Mouse (Mus musculus) MEL (cell line): Measurements from ENCODE around the gene Usp25.

Source experiments
- CHD1 ChIP-seq: IDR thresholded peaks from 2 replicates; pipeline ENCODE4 v1.6.1; 2012; ENCODE audit warnings: low read depth, mild to moderate bottlenecking, inconsistent platforms, low read length, improper control_type of control experiment
- CHD2 ChIP-seq: IDR thresholded peaks from 2 replicates; pipeline ENCODE4 v1.6.1; 2011; ENCODE audit warnings: low read length, improper control_type of control experiment
- CTCF ChIP-seq, 3 experiments: IDR thresholded peaks in 2 of 3; conservative IDR thresholded peaks in 1 of 3; 2 replicates each; pipeline ENCODE4 v1.5.1; 2011 to 2012; ENCODE audit warnings: low read length in 3 of 3, low read depth in 2 of 3, mild to moderate bottlenecking in 2 of 3, improper control_type of control experiment in 1 of 3, inconsistent platforms in 1 of 3, mixed read lengths in 1 of 3, moderate library complexity in 1 of 3; ENCODE audit not compliant: control insufficient read depth in 1 of 3, insufficient read depth in 1 of 3, poor library complexity in 1 of 3, severe bottlenecking in 1 of 3
- EP300 ChIP-seq, 2 experiments: IDR thresholded peaks; 2 replicates each; pipeline ENCODE4 v1.6.1; 2011; ENCODE audit warnings: improper control_type of control experiment in 2 of 2, low read length in 2 of 2, low read depth in 1 of 2, mild to moderate bottlenecking in 1 of 2
- GATA1 ChIP-seq: IDR thresholded peaks from 2 replicates; pipeline ENCODE4 v1.6.1; 2011; ENCODE audit warnings: low read depth, low read length, improper control_type of control experiment
- HCFC1 ChIP-seq: IDR thresholded peaks from 2 replicates; pipeline ENCODE4 v1.6.1; 2012; ENCODE audit warnings: low read depth, mild to moderate bottlenecking, inconsistent platforms, low read length, improper control_type of control experiment, moderate library complexity
- NRF1 ChIP-seq: IDR thresholded peaks from 2 replicates; pipeline ENCODE4 v1.6.1; 2014; ENCODE audit warnings: low read depth, mild to moderate bottlenecking, inconsistent platforms, low read length, improper control_type of control experiment, moderate library complexity; ENCODE audit not compliant: poor library complexity, insufficient read depth, severe bottlenecking
- POLR2A ChIP-seq, 2 experiments: IDR thresholded peaks; 2 replicates each; pipeline ENCODE4 v1.6.1; 2011 to 2012; ENCODE audit warnings: low read length in 2 of 2, mild to moderate bottlenecking in 2 of 2, control low read depth in 1 of 2, improper control_type of control experiment in 1 of 2, low read depth in 1 of 2, moderate library complexity in 1 of 2; ENCODE audit not compliant: control insufficient read depth in 1 of 2, insufficient read depth in 1 of 2, poor library complexity in 1 of 2
- POLR2AphosphoS2 ChIP-seq: IDR thresholded peaks from 2 replicates; pipeline ENCODE4 v1.6.1; 2011; ENCODE audit warnings: low read length, improper control_type of control experiment
- POLR2AphosphoS5 ChIP-seq: IDR thresholded peaks from 2 replicates; pipeline ENCODE4 v1.6.1; 2012; ENCODE audit warnings: low read depth, borderline replicate concordance, mild to moderate bottlenecking, inconsistent platforms, low read length, moderate library complexity, mixed read lengths
- TAL1 ChIP-seq: IDR thresholded peaks from 2 replicates; pipeline ENCODE4 v1.6.1; 2012; ENCODE audit warnings: mild to moderate bottlenecking, inconsistent platforms, low read length, moderate library complexity, mixed read lengths
- USF1 ChIP-seq: IDR thresholded peaks from 2 replicates; pipeline ENCODE4 v1.6.1; 2014; ENCODE audit warnings: low read depth, mild to moderate bottlenecking, inconsistent platforms, low read length, improper control_type of control experiment, moderate library complexity

GRCm38 (mm10) chr16:77153815-77154214, 140.3 kb downstream of the Usp25 start:
- TF ChIP-seq CHD1 (no peak), USF1 (no peak), NRF1 (no peak), GATA1 (no peak), CHD2 (no peak), POLR2A (IDR thresholded peaks at IDR 0.05; ENCODE audit: control insufficient read depth in 1 of 2, insufficient read depth in 1 of 2, low read depth in 1 of 2, low read length in 2 of 2, poor library complexity in 1 of 2) (no peak), HCFC1 (no peak), CTCF (IDR thresholded peaks at IDR 0.05 in 2 of 3, conservative IDR thresholded peaks at IDR 0.05 in 1 of 3; ENCODE audit: control insufficient read depth in 1 of 3, insufficient read depth in 1 of 3, low read depth in 2 of 3, low read length in 3 of 3, poor library complexity in 1 of 3, severe bottlenecking in 1 of 3) (no peak), EP300 (IDR thresholded peaks at IDR 0.05; ENCODE audit: low read depth in 1 of 2, low read length in 2 of 2) (no peak), POLR2AphosphoS5 (no peak), TAL1 (no peak), POLR2AphosphoS2 (no peak)
